Mouse (Mus musculus) testis, adult 2 months (tissue): Measurements from ENCODE around the gene Rmnd5a.

Experiments used
- CTCF ChIP-seq: fragments of 200-500 bp; IDR thresholded peaks from 2 replicates; pipeline ENCODE4 v1.5.1; 2012; ENCODE audit warnings: low read depth, mild to moderate bottlenecking, inconsistent platforms, low read length, moderate library complexity; ENCODE audit not compliant: control insufficient read depth, insufficient read depth, insufficient replicate concordance
- POLR2A ChIP-seq: fragments of 200-500 bp; IDR thresholded peaks from 2 replicates; pipeline ENCODE4 v1.6.1; 2012; ENCODE audit warnings: low read depth, mild to moderate bottlenecking, inconsistent platforms, low read length, moderate library complexity; ENCODE audit not compliant: control insufficient read depth

DNA sequence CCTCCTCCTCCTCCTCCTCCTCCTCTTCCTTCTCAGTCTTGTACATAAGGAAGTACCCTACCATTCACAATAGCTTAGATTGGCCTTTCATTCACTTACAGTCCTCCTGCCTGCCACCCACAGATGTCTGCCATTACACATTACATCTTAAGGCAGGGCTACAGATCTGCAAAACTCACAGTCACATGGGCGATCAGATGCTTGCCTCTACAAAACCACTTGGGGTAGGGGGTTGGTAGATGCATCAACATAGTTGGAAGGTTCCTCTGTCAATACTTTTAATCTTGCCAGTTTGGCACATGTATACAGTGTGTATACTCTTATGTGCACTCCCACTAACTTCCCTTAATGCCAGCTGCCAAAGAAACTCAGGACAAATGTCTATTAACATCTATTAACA is 39.7 kb upstream of the Rmnd5a start:
- no peak for TF ChIP-seq CTCF
- no peak for TF ChIP-seq POLR2A
